Mouse (Mus musculus) limb, embryonic 10.5 days (tissue): ENCODE results near the gene Tppp2. TPM values are rescaled to one million over a fixed set of nuclear protein-coding genes. Genes with fewer than 3 reads are reported as not detected.

Experiments used
- DNase-seq: peaks from one replicate; pipeline ENCODE4 v3.0.0-alpha.2; 2017; ENCODE audit warnings: low spot score
- H3K27ac ChIP-seq: fragments of 300-500 bp; sonication (generic); 2 replicates; pipeline ENCODE4 v1.5.1; 2016; ENCODE audit warnings: mild to moderate bottlenecking
- H3K27me3 ChIP-seq: fragments of 300-500 bp; sonication (generic); 2 replicates; pipeline ENCODE4 v1.6.1; 2016; ENCODE audit warnings: low read depth, mild to moderate bottlenecking; ENCODE audit not compliant: poor library complexity, severe bottlenecking
- H3K36me3 ChIP-seq: fragments of 300-500 bp; sonication (generic); 2 replicates; pipeline ENCODE4 v1.6.1; 2016; ENCODE audit warnings: mild to moderate bottlenecking, moderate library complexity
- H3K4me1 ChIP-seq: fragments of 300-500 bp; sonication (generic); 2 replicates; pipeline ENCODE4 v1.6.1; 2016
- H3K4me3 ChIP-seq: fragments of 300-500 bp; sonication (generic); 2 replicates; pipeline ENCODE4 v1.5.1; 2016; ENCODE audit warnings: mild to moderate bottlenecking, moderate library complexity
- H3K9me3 ChIP-seq: fragments of 300-500 bp; sonication (generic); replicated peaks from 2 replicates; pipeline ENCODE4 v1.6.1; 2016; ENCODE audit warnings: mild to moderate bottlenecking
- WGBS: fragments of 180-500 bp; shearing (Covaris S2); methylation state at CpG from one replicate; pipeline ENCODE4 v1.1.7; 2016; 5-methylcytosine and 5-hydroxymethylcytosine counted together
- polyA plus RNA-seq: library from polyadenylated mRNA; unstranded; fragments of >200 nt; fragmentation: Nextera tagmentation; extraction: Ambion mirVana; gene quantifications from 2 replicates; pipeline ENCODE4 v1.2.1, GENCODE M21; 2016

Tppp2 gene
- not detected in 2 replicates for polyA plus RNA-seq

DNA sequence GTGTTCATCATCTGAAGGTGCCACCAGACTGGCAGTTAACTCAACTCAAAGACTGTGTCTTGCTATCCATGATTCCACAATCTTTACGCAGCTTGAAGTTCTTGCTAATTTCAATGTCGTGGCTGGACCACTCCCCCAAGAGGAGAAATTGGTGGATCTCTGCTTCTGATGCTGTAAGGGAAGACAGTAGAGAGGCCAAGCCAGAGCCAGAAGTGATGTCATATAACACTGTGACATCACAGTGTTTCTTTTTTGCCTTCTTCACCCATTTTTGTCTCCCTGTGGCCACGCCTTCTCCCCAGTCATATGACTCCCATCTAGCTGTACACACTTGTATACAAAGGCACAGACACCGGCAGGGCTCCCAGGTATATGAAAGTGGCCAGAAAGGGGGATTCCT is at the start of gene Tppp2:
Gene Tppp2, plus strand, starts transcription at position 301 of the 400 bp plus-strand sequence.
- Histone ChIP-seq H3K9me3 (no peaks in the 10 kb centered on the region), H3K4me3 (no peak within 1 kb of the TSS), H3K36me3 (no peaks in the 10 kb centered on the region), H3K27ac (no peak within 1 kb of the TSS), H3K4me1 (peaks cover 15% of the 10 kb centered on the region), H3K27me3 (peaks cover 16% of the 10 kb centered on the region)
- DNase-seq = no peak
- WGBS = 92% methylated on average over 4 of the region's 4 CpGs

DNA sequence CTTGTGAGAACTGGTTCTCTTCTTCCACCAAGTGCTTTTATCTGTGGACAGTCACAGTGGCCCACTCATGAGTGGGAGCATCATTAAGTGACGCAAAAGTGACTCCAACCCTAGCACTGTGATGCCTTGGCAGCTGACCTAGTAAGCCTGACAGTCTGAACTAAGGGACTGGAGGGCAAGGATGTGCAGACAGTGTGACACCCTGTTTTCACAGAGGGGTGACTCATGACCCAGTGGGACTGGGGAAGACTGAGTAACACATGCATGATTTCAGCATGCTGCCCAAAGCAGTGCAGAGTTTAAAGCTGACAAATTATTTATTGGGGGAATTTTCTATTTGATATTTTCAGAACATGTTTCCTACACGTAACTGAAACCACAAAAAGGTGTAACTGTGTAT is 47.5 kb upstream of the Tppp2 start:
- Histone ChIP-seq H3K4me3 (no peak overlapping the region), H3K9me3 (no peaks in the 10 kb centered on the region), H3K27ac (no peak overlapping the region), H3K27me3 (no peaks in the 10 kb centered on the region), H3K4me1 (no peaks in the 10 kb centered on the region), H3K36me3 (no peaks in the 10 kb centered on the region)
- WGBS = 75% methylated on average over 2 of the region's 2 CpGs
- DNase-seq = no peak

DNA sequence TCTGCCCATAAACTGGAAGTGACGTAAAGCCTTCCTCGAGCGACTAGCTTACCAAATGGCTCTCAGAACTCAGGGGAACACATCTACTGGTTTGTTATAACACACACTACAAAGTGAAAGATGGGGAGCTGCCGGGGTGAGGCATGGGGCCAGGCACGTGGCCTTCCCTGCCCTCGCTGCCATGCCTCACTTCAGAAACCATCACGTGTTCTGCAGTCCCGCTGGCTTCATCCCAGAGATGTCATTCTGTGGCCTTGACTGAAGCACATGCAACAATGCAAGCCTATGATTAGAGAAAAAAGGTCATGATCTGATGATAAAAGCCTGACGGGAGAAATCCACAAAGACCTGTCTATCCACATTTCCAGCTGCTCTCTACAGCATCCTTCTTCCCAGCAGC is 46.5 kb upstream of the Tppp2 start:
- Histone ChIP-seq H3K27me3 (no peaks in the 10 kb centered on the region), H3K9me3 (no peaks in the 10 kb centered on the region), H3K4me3 (no peak overlapping the region), H3K27ac (no peak overlapping the region), H3K36me3 (no peaks in the 10 kb centered on the region), H3K4me1 (no peaks in the 10 kb centered on the region)
- no peak for DNase-seq
- WGBS = 84% methylated on average over 9 of the region's 9 CpGs

DNA sequence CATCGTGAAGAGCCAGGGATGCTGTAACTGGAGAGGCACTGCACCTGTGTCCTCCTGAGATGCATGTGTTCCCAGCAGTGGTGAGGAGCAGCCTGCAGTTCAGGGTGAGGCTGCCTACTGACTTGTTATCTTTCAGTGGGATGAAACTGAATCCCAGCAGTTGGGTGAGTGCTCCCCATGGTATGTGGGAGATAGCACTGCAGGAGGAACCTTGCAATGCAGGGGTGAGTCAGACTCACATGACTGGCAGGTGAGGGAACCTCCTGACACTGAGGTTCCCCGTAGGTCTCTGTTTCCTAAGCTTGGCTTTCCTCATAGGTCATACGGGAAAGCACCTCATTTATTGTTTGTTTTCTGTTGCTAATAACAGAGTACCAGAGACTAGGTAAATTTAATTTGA is 40.7 kb upstream of the Tppp2 start:
- DNase-seq = no peak
- Histone ChIP-seq H3K27me3 (no peaks in the 10 kb centered on the region), H3K27ac (no peak overlapping the region), H3K4me3 (no peak overlapping the region), H3K36me3 (no peaks in the 10 kb centered on the region), H3K9me3 (no peaks in the 10 kb centered on the region), H3K4me1 (no peaks in the 10 kb centered on the region)
- 83% methylated on average over 3 of the region's 3 CpGs for WGBS

DNA sequence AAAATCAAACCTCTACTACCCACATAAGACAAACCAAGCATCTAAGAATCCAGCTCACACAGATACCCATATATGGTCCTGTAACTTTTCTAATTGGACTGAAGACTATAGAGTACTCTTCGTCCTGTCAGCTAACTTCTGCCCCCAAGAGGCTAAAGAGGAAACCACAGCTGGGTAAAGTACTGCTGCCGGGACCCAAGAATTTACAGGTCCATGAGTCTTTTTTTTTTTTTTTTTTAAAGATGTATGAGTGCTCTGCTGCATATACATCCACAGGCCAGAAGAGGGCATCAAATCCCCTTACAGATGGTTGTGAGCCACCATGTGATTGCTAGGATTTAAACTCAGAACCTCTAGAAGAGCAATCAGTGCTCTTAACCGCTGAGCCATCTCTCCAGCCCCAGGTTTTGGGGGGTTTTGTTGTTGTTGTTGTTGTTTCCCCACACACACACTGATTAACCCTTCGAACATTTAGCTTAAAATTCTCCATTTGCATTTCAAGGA is 34.6 kb upstream of the Tppp2 start:
- WGBS = 1% methylated on average over 4 of the region's 4 CpGs
- Histone ChIP-seq H3K9me3 (no peaks in the 10 kb centered on the region), H3K27ac (peak overlapping the region; percentile 89), H3K36me3 (peaks cover 23% of the 10 kb centered on the region), H3K4me3 (peak overlapping the region; percentile 72), H3K4me1 (peaks cover 13% of the 10 kb centered on the region), H3K27me3 (no peaks in the 10 kb centered on the region)
- peak; percentile 60 for DNase-seq

DNA sequence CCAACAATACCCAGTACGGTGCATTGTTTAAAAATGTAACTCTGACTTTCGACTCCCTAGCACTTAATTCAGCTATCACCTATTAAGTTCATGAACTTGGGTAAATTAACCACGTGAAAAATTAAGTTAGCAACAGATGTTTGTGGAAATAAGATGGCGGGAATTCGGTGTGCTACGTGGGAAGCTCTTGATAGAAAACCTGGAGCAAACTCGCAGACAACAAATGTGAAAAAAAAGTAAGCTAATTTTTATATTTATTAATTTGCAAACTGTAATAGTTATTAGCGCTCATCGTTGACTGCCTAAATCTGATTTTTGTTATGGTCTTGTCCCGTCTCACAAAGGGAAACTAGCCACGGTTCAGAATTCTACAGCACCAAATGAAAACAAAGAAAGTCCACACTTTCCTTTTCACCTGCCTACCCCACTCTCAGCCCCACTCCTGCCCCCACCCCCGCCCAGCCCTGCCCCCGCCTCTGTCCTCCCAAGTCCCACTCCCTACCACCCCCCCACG is 34.1 kb upstream of the Tppp2 start:
- no peaks in the 10 kb centered on the region for H3K27me3 ChIP-seq
- no peak for DNase-seq
- peak overlapping the region; percentile 72 for H3K4me3 ChIP-seq
- 2% methylated on average over 14 of the region's 14 CpGs for WGBS
- no peaks in the 10 kb centered on the region for H3K9me3 ChIP-seq
- H3K27ac ChIP-seq = peak overlapping the region; percentile 89
- peaks cover 28% of the 10 kb centered on the region for H3K36me3 ChIP-seq
- H3K4me1 ChIP-seq = peaks cover 13% of the 10 kb centered on the region

DNA sequence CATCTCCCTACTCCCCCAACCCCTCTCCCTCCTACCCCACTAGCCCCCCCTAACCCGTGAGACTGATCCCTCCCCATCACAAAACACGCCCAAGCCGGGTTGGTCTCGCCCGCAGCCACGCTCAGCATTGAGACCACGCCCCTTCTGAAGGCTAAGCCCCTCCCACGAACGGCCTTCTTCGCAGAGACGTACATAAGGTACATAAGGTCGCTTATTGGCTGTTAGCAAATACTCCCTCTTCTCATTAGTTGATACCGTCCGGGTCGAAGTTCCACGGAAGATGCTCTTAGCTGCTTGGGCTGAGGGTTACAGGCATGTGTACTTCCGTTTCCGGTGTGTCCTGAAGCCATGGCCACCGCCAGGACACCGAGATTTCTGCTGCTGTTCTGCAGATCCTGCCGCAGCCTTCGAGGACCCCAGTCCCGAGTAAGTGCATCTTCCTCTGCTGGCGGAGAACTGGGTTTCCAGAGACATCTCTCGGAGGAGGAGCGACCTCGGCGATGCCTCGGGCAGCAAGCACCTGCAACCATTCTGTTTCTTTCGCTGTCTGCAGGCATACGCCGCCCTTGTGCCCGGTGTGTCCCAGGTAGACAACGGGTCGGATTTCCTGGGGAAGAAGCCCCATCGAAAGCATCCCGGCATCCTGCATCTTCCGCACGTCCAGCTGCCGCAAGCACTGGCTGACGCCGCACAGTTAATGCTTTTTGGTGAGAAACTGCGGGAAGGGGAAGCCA is 33.5 kb upstream of the Tppp2 start, which contains the start of gene Mettl17:
Gene Mettl17, plus strand, starts transcription at position 245 of the 734 bp plus-strand sequence.
- Histone ChIP-seq H3K4me1 (peaks cover 13% of the 10 kb centered on the region), H3K4me3 (peak within 1 kb of the TSS; percentile 72), H3K9me3 (no peaks in the 10 kb centered on the region), H3K27ac (peak within 1 kb of the TSS; percentile 89), H3K36me3 (peaks cover 35% of the 10 kb centered on the region), H3K27me3 (no peaks in the 10 kb centered on the region)
- peak; percentile 92 for DNase-seq
- WGBS = under 1% methylated on average over 43 of the region's 43 CpGs

DNA sequence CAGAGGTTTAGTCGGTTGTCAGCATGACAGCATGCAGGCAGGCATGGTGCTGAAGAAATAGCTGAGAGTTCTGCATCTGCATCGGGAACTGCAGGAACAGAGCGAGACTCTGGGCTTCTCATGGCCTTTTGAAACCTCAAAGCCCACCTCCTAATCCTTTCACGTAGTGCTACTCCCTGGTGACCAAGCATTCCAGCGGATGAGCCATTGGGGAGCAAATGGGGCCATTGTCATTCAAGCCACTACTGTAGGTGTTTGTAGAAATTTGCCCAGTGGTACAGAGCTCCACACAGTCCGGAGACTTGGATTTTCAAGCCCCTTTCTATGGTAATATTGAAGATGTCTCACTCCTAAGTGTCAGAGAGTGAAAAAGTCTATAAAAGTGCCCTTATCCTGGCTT is 32.2 kb upstream of the Tppp2 start:
- H3K4me3 ChIP-seq = peak overlapping the region; percentile 72; the same call in 1 of the 2 replicates
- WGBS = 73% methylated on average over 6 of the region's 6 CpGs
- DNase-seq = no peak
- peaks cover 47% of the 10 kb centered on the region for H3K36me3 ChIP-seq
- H3K27me3 ChIP-seq = no peaks in the 10 kb centered on the region
- H3K9me3 ChIP-seq = no peaks in the 10 kb centered on the region
- H3K4me1 ChIP-seq = peaks cover 13% of the 10 kb centered on the region
- H3K27ac ChIP-seq = no peak overlapping the region

DNA sequence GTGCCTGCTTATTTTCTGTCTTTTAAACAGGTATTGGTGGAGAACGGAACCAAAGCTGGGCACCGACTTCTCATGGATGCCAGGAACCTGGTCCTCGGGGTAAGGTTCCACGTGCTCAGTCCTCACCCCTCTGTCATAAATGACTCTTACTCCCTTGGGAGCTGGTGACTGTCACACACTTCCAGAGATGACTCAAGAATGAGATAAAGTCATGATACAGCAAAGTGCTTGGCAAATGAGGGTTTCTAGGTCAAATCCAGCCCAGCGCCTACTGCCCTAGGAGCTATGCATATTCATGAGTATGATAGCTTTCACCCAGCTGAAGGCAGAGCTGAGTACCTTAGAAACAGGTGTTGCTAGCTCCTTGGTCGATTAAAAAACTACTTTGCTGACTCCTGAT is 28.4 kb upstream of the Tppp2 start:
- Histone ChIP-seq H3K27me3 (peaks cover 3% of the 10 kb centered on the region; the same call in 1 of the 2 replicates), H3K27ac (no peak overlapping the region), H3K4me1 (peaks cover 18% of the 10 kb centered on the region), H3K36me3 (peaks cover 63% of the 10 kb centered on the region), H3K9me3 (no peaks in the 10 kb centered on the region), H3K4me3 (no peak overlapping the region)
- no peak for DNase-seq
- 91% methylated on average over 6 of the region's 6 CpGs for WGBS

DNA sequence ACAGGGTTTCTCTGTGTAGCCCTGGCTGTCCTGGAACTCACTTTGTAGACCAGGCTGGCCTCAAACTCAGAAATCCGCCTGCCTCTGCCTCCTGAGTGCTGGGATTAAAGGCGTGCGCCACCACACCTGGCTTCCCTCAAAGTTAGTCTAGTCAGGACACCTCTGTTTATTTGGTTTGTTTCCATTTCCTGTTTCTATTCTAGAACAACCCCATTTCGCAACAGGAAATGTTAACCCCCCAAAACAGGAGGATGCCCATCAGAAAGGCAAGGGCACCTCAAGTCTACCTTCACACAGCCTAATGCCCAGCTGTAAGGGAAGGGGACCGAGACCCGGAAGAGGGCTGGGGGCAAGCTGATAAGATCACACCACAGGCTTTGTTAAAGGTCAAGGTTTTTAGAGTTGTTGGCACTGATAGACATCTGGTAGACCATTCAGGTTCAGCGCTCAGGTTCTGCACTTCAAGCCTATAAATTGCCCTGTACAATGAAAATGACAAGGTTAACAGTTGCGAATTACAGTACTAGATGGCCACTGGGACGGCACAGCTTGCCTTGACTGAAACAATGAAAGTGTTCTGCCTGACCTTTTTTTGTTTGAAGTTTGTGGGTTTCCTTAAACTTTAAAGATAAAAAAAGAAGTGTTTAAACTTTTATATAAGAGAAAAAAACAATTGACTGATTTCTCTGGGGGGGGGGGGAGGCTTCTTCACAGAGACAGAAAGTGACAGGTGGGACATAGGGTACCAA is 25.9 kb upstream of the Tppp2 start, which contains the start of gene Slc39a2:
Gene Slc39a2, plus strand, starts transcription at position 699 of the 749 bp plus-strand sequence.
- 0 out of 2 replicates have a peak, but pooled peaks cover 5% of the 10 kb centered on the region for H3K4me1 ChIP-seq
- DNase-seq = no peak
- WGBS = 90% methylated on average over 9 of the region's 9 CpGs
- H3K27ac ChIP-seq = no peak within 1 kb of the TSS
- peaks cover 52% of the 10 kb centered on the region for H3K36me3 ChIP-seq
- peaks cover 8% of the 10 kb centered on the region; the same call in 1 of the 2 replicates for H3K27me3 ChIP-seq
- no peak within 1 kb of the TSS for H3K4me3 ChIP-seq
- H3K9me3 ChIP-seq = no peaks in the 10 kb centered on the region

DNA sequence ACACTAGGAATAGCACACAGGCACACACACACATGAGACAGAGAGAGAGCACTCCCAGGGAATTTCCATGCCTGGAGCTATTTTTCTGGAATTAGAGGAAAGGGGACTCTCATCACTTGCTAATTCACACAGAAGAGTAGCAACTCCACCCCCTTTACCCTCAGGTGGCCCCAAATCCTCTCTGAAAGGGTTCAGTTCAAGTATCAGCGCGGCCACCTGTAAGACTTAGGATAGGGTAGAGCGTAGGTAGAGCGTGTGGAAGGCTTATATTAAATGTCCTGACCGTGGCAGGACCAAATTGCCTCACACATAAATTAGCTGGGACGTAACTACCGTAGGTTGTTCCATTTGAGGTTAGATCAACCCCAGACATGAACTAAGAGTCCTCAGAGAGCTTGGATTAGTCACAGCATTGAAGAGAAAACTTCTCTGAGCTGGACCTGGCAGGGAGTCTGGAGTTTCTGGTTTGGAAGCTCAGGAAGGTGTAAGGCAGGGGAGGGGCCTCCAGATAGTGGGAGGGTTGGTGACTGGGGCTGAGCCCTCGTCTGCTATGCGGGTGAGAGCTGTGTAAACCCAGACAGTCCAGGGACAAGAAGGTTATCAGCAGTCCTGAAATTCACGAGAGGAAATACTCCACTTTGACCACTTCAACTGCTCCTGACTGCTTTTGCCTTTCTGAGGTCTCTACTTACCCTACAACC is 25.0 kb upstream of the Tppp2 start:
- 21% methylated on average over 10 of the region's 10 CpGs for WGBS
- H3K27me3 ChIP-seq = peaks cover 8% of the 10 kb centered on the region; the same call in 1 of the 2 replicates
- peaks cover 44% of the 10 kb centered on the region for H3K36me3 ChIP-seq
- DNase-seq = no peak
- no peak overlapping the region for H3K4me3 ChIP-seq
- no peak overlapping the region for H3K27ac ChIP-seq
- no peaks in the 10 kb centered on the region for H3K9me3 ChIP-seq
- 0 out of 2 replicates have a peak, but pooled peaks cover 5% of the 10 kb centered on the region for H3K4me1 ChIP-seq

DNA sequence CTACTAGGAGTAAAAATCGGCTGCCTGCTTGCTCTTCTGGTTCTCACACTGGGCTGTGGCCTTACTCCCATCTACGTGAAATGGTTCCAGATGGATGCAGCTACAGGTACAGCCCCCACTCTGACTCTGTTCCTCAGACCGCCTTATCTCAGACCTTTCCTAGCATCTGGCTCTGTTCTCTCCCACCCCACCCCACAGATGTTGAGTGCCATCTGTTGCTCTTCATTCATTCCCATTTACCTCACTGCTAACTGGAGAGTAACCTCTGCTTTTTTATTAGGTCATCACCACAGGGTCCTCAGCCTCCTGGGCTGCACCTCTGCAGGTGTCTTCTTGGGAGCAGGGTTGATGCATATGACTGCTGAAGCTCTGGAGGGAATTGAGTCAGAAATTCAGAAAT is 24.4 kb upstream of the Tppp2 start:
- H3K27ac ChIP-seq = no peak overlapping the region
- 41% methylated on average over 3 of the region's 3 CpGs for WGBS
- peaks cover 8% of the 10 kb centered on the region; the same call in 1 of the 2 replicates for H3K27me3 ChIP-seq
- H3K4me1 ChIP-seq = 0 out of 2 replicates have a peak, but pooled peaks cover 8% of the 10 kb centered on the region
- no peak overlapping the region for H3K4me3 ChIP-seq
- peaks cover 38% of the 10 kb centered on the region for H3K36me3 ChIP-seq
- DNase-seq = no peak
- H3K9me3 ChIP-seq = no peaks in the 10 kb centered on the region
